Mouse (Mus musculus) kidney, adult 2 months (tissue): ENCODE measurements around the gene Gdf5. TPM values are rescaled to one million over a fixed set of nuclear protein-coding genes. Genes with fewer than 3 reads are reported as not detected.

ENCODE experiments used
- DNase-seq: peaks from one replicate; pipeline ENCODE4 v3.0.0; 2021
- H3K27ac ChIP-seq: fragments of 200-500 bp; 2 replicates; pipeline ENCODE4 v1.5.1; 2012; ENCODE audit warnings: low read depth, low read length, control low read depth, inconsistent platforms; ENCODE audit not compliant: insufficient read depth
- H3K27me3 ChIP-seq: fragments of 200-500 bp; replicated peaks from 2 replicates; pipeline ENCODE4 v1.6.1; 2012; ENCODE audit warnings: mild to moderate bottlenecking, moderate library complexity, low read length, inconsistent platforms; ENCODE audit not compliant: control insufficient read depth, insufficient read depth
- H3K36me3 ChIP-seq: fragments of 200-500 bp; 2 replicates; pipeline ENCODE4 v1.6.1; 2012; ENCODE audit warnings: mild to moderate bottlenecking, moderate library complexity, low read length, inconsistent platforms; ENCODE audit not compliant: control insufficient read depth, insufficient read depth
- H3K4me1 ChIP-seq: fragments of 200-500 bp; 2 replicates; pipeline ENCODE4 v1.6.1; 2011; ENCODE audit warnings: low read length; ENCODE audit not compliant: control insufficient read depth, insufficient read depth
- H3K4me3 ChIP-seq: fragments of 200-500 bp; 2 replicates; pipeline ENCODE4 v1.5.1; 2011; ENCODE audit warnings: mild to moderate bottlenecking, low read depth, low read length, control low read depth; ENCODE audit not compliant: insufficient read depth
- CTCF ChIP-seq: fragments of 200-500 bp; conservative IDR thresholded peaks from 2 replicates; pipeline ENCODE4 v1.5.1; 2011; ENCODE audit warnings: low read depth, mild to moderate bottlenecking, control low read depth, low read length, moderate library complexity, mixed read lengths; ENCODE audit not compliant: insufficient read depth, insufficient read length
- POLR2A ChIP-seq: fragments of 200-500 bp; IDR thresholded peaks from one replicate; pipeline ENCODE4 v1.6.1; 2011; ENCODE audit warnings: low read depth, low read length, control low read depth
- WGBS: fragments of 180-500 bp; shearing (Covaris S2); methylation state at CpG from one replicate; pipeline ENCODE4 v1.1.7; 2018; 5-methylcytosine and 5-hydroxymethylcytosine counted together
- polyA plus RNA-seq: library from polyadenylated mRNA; depleted of rRNA; stranded (reverse); fragments of >200 nt; gene quantifications from 2 replicates; pipeline ENCODE4 v1.2.3, GENCODE M21; 2012; rRNA removed

The Gdf5 gene
- polyA plus RNA-seq, 1 experiment, result 0.41 TPM

DNA sequence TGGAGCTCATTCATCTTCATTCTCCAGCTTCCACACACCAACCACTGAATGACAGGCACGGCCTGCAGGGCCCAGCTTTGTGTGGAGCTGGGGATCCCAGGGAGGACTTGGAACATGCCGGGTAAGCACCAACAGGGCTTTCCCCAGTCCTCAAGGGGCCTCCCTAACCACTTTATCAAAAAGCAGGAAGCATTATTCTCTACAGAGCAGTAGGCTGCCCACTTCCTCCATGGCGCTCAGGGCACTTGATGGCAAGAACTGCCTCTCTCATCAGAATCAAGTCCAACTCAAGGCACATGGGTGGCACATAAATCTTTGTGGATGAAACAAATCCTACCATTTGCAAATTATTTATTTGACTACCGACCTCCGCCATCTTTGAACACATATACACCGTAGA lies 30.5 kb downstream of the Gdf5 start:
- WGBS, result 87% methylated on average over 6 of the region's 6 CpGs
- Histone ChIP-seq H3K4me3 (no peak overlapping the region), H3K27me3 (no peaks in the 10 kb centered on the region), H3K27ac (no peak overlapping the region), H3K36me3 (peaks cover 4% of the 10 kb centered on the region), H3K4me1 (no peaks in the 10 kb centered on the region)
- no peak for DNase-seq
- TF ChIP-seq CTCF, result no peak
- no peak for TF ChIP-seq POLR2A

DNA sequence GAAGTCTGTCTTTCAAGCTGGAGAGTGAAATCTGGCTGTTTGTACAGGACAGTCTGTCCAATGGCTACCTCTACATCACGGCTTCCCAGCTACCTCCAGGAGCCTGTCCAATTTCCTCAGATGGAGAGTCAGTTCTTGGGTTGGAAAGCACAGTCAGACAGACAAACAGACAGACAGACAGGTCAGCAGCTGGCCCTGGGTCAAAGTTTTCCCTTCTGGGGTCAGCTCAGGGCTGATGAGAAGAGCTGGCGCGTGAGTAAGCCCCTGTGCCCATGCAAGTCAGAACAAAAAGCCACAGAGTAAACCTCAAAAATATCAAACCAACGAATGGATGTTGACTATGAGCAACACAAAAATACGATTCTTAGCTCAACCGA lies 41.5 kb downstream of the Gdf5 start:
- H3K4me1 ChIP-seq, result no peaks in the 10 kb centered on the region
- no peak for DNase-seq
- TF ChIP-seq CTCF (no peak), POLR2A (no peak)
- no peak overlapping the region for H3K27ac ChIP-seq
- 88% methylated on average over 6 of the region's 6 CpGs for WGBS
- no peak overlapping the region for H3K4me3 ChIP-seq
- H3K36me3 ChIP-seq, result peaks cover 2% of the 10 kb centered on the region
- no peaks in the 10 kb centered on the region for H3K27me3 ChIP-seq

DNA sequence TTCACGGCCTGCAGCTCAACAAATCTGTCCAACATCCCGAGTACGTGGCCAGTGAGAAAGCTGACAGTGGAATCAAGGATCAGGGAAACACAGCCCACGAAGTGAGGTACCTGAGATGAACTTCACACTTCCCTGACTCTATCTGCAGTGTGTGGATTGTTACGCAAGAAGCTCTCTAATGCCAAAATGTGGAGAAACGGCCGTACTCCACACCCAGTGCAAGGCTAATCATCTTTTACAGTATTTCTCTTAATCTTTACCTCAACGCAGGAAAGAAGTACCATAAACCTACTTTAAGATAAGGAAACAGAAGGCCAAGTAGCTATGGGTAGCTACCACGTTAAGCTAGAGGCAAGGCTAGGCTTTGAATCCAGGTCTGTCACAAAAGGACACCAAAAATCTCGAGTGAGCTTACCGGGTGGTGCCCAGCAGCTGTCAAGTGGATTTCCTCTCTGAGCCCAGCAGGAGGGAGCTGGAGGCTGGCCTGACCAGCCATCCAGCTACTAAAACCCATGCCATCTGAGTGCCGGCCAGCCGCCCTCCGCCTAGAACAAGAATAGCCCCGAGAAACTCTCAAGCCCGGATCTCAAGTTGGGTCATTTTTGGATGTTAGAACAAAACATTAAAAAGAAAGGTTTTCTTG lies 42.1 kb downstream of the Gdf5 start:
- Histone ChIP-seq H3K27me3 (no peaks in the 10 kb centered on the region), H3K4me1 (no peaks in the 10 kb centered on the region), H3K36me3 (peaks cover 2% of the 10 kb centered on the region), H3K4me3 (no peak overlapping the region), H3K27ac (no peak overlapping the region)
- TF ChIP-seq POLR2A (no peak), CTCF (no peak)
- WGBS, result 65% methylated on average over 16 of the region's 16 CpGs
- DNase-seq, result no peak

DNA sequence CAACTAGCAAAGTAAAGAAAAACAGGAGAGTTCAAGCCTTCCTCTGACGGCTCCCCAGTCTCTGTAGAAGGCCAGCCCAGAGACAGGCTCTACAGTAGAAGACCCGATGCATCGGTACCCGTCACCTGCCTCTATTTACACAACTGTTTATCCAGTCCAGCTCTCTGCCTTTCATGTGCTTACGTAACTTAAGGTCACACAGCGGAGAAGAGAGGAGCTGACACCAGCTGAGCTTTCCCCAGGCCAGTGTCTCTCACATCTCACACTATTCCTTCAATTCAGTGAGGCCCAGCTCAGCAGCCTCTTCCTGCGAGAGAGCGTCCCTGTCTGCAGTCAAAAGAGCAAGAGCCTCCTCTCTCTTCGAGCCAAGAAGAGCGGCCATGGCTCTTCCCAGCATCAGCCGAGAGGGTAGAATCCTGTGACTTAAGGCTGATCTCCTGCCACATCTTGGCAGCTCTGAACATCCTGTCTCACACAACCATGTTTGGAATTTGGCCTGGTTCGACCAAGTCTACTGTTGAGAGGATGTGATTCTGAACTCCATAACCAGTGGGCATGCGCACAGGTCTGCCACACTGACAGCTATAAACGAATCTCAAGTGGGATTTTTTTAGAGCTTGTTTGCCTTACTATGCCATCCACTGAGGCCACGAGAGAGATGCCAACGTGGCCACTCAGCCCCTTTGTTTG lies 50.0 kb downstream of the Gdf5 start:
- Histone ChIP-seq H3K27me3 (no peaks in the 10 kb centered on the region), H3K36me3 (no peaks in the 10 kb centered on the region; the same call in 1 of the 2 replicates), H3K4me3 (no peak overlapping the region), H3K4me1 (0 out of 2 replicates have a peak, but pooled peaks cover 4% of the 10 kb centered on the region), H3K27ac (no peak overlapping the region)
- TF ChIP-seq CTCF, result no peak
- TF ChIP-seq POLR2A, result no peak
- DNase-seq, result peak; percentile 21
- WGBS, result 73% methylated on average over 16 of the region's 16 CpGs

DNA sequence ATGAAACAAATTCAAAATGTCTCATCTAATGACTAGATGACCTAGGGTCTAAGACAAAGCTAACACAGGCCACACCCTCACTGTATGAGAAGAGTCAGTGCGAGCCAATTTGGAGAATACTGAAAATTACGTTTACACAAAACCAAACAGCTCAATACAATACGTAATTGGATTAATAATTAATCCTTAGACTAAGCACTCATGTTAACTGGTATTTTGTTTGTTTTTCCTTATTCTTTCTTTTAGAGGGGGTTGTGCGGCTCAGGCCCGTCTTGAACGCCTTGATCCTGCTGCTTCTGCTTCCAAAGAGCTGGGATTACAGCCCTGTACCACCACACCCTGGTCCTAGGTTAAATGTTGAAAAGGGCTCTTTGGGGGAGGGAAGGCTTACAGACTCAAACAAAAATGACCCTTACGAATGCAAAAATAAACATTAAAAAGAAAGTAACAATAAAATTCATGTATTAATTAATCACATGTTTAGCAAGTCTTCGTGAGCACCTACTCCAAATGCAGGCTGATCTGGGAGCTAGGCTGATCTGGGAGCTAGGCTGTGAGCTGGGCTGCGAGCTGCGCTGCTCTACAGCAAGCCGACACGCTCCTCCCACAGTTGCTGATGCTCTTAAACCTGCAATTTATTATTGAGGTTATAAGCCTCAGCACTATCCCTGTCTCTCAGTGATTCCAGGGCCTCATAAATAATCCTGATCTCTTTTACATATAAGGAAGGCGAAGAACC lies 50.7 kb downstream of the Gdf5 start:
- H3K27me3 ChIP-seq, result no peaks in the 10 kb centered on the region
- H3K4me1 ChIP-seq, result 0 out of 2 replicates have a peak, but pooled peaks cover 4% of the 10 kb centered on the region
- no peak overlapping the region for H3K4me3 ChIP-seq
- WGBS, result 61% methylated on average over 13 of the region's 13 CpGs
- H3K27ac ChIP-seq, result no peak overlapping the region
- DNase-seq, result no peak
- no peaks in the 10 kb centered on the region; the same call in 1 of the 2 replicates for H3K36me3 ChIP-seq
- TF ChIP-seq CTCF (no peak), POLR2A (no peak)

Other genes with a start within 250 kb of the Gdf5 start
- gene Edem2, start 215.9 kb downstream of the Gdf5 start, polyA plus RNA-seq, result 44.9 and 53.7 TPM in 2 replicates
- gene Gm17581, start 209.5 kb downstream of the Gdf5 start, polyA plus RNA-seq, result not detected in 2 replicates
- gene Procr, start 194.2 kb downstream of the Gdf5 start, polyA plus RNA-seq, result 3.6 and 3.9 TPM in 2 replicates
- gene Mmp24, start 170.0 kb downstream of the Gdf5 start, polyA plus RNA-seq, result 0.12 and 0.14 TPM in 2 replicates
- 56.4 and 69.9 TPM in 2 replicates for gene BC029722, start 125.9 kb downstream of the Gdf5 start, polyA plus RNA-seq
- gene Eif6, start 118.4 kb downstream of the Gdf5 start, polyA plus RNA-seq, result 108 and 113 TPM in 2 replicates
- gene Fam83c, start 110.5 kb downstream of the Gdf5 start, polyA plus RNA-seq, result 0.03 TPM in 1 of 2 replicates, not detected in the other
- 64.1 and 74.9 TPM in 2 replicates for gene Uqcc1, start 15.1 kb downstream of the Gdf5 start, polyA plus RNA-seq
- gene Gm15557, start 4.6 kb downstream of the Gdf5 start, polyA plus RNA-seq, result not detected in 2 replicates
- gene Cep250, start 11.1 kb upstream of the Gdf5 start, polyA plus RNA-seq, result 6.6 and 6.9 TPM in 2 replicates
- 2.6 and 2.9 TPM in 2 replicates for gene 6430550D23Rik, start 62.6 kb upstream of the Gdf5 start, polyA plus RNA-seq
- 327 and 345 TPM in 2 replicates for gene Ergic3, start 62.7 kb upstream of the Gdf5 start, polyA plus RNA-seq
- 0.38 and 0.67 TPM in 2 replicates for gene Fer1l4, start 107.6 kb upstream of the Gdf5 start, polyA plus RNA-seq
- 3.3 and 3.6 TPM in 2 replicates for gene Spag4, start 119.8 kb upstream of the Gdf5 start, polyA plus RNA-seq
- gene Cpne1, start 166.6 kb upstream of the Gdf5 start, polyA plus RNA-seq, result 57.2 and 72.4 TPM in 2 replicates
- gene Rbm12, start 166.6 kb upstream of the Gdf5 start, polyA plus RNA-seq, result 13.2 and 14.8 TPM in 2 replicates
- gene Gm28036, start 181.7 kb upstream of the Gdf5 start, polyA plus RNA-seq, result 1.9 and 2.6 TPM in 2 replicates
- gene Romo1, start 198.7 kb upstream of the Gdf5 start, polyA plus RNA-seq, result 396 and 507 TPM in 2 replicates
- 112 and 138 TPM in 2 replicates for gene Nfs1, start 198.8 kb upstream of the Gdf5 start, polyA plus RNA-seq
- 31.1 and 39.3 TPM in 2 replicates for gene Rbm39, start 234.9 kb upstream of the Gdf5 start, polyA plus RNA-seq